Mouse (Mus musculus) kidney, embryonic 16.5 days (tissue): ENCODE results near the gene Trim21. TPM values are rescaled to one million over a fixed set of nuclear protein-coding genes. Genes with fewer than 3 reads are reported as not detected.

Source experiments
- ATAC-seq: fragments of 200-750 bp; cut with Nextera tagmentation; 2 replicates; pipeline ENCODE4 v1.8.0; 2017; ENCODE audit warnings: moderate TSS enrichment; ENCODE audit not compliant: low FRiP score, low TSS enrichment
- H3K27ac ChIP-seq: fragments of 300-500 bp; sonication (generic); 2 replicates; pipeline ENCODE4 v1.5.1; 2014; ENCODE audit warnings: low read length
- H3K27me3 ChIP-seq: fragments of 300-500 bp; sonication (generic); 2 replicates; pipeline ENCODE4 v1.6.1; 2014; ENCODE audit warnings: low read length, control low read depth, mixed read lengths; ENCODE audit not compliant: insufficient read depth
- H3K36me3 ChIP-seq: fragments of 300-500 bp; sonication (generic); 2 replicates; pipeline ENCODE4 v1.6.1; 2014; ENCODE audit warnings: low read length, control low read depth, mixed read lengths; ENCODE audit not compliant: insufficient read depth
- H3K4me1 ChIP-seq: fragments of 300-500 bp; sonication (generic); 2 replicates; pipeline ENCODE4 v1.6.1; 2014; ENCODE audit warnings: low read length, control low read depth, mixed read lengths; ENCODE audit not compliant: insufficient read depth
- H3K4me2 ChIP-seq: fragments of 300-500 bp; sonication (generic); replicated peaks from 2 replicates; pipeline ENCODE4 v1.6.1; 2014; ENCODE audit warnings: low read depth, low read length
- H3K4me3 ChIP-seq: fragments of 300-500 bp; sonication (generic); 2 replicates; pipeline ENCODE4 v1.5.1; 2014; ENCODE audit warnings: mild to moderate bottlenecking, low read length
- H3K9ac ChIP-seq: fragments of 300-500 bp; sonication (generic); replicated peaks from 2 replicates; pipeline ENCODE4 v1.6.1; 2014; ENCODE audit warnings: low read length
- H3K9me3 ChIP-seq: fragments of 300-500 bp; sonication (generic); 2 replicates; pipeline ENCODE4 v1.6.1; 2016; ENCODE audit warnings: low read length, control low read depth
- WGBS: fragments of 180-500 bp; shearing (Covaris S2); extraction: QIAGEN DNeasy Blood & Tissue Kit; methylation state at CpG from one replicate; pipeline ENCODE4 v1.1.7; 2014; 5-methylcytosine and 5-hydroxymethylcytosine counted together
- polyA plus RNA-seq: library from polyadenylated mRNA; unstranded; fragments of >200 nt; fragmentation: Nextera tagmentation; extraction: Ambion mirVana; gene quantifications from 2 replicates; pipeline ENCODE4 v1.2.1, GENCODE M21; 2015

Gene Trim21
- polyA plus RNA-seq, 1 experiment from 2014 or later = 0.42 TPM

GRCm38 (mm10) chr7:102508666-102509065, 56.6 kb downstream of the Trim21 start:
- no peak overlapping the region for H3K4me2 ChIP-seq
- H3K36me3 ChIP-seq = no peaks in the 10 kb centered on the region
- H3K4me1 ChIP-seq = no peaks in the 10 kb centered on the region
- no peak overlapping the region for H3K27ac ChIP-seq
- H3K4me3 ChIP-seq = no peak overlapping the region
- no peaks in the 10 kb centered on the region for H3K9me3 ChIP-seq
- H3K9ac ChIP-seq = no peak overlapping the region
- 0 out of 2 replicates have a peak, but pooled peaks cover 6% of the 10 kb centered on the region for H3K27me3 ChIP-seq
- no peak for ATAC-seq
- WGBS = 81% methylated on average over 6 of the region's 6 CpGs

- Histone ChIP-seq H3K4me3 (no peak overlapping the region), H3K27me3 (0 out of 2 replicates have a peak, but pooled peaks cover 4% of the 10 kb centered on the region), H3K4me1 (no peaks in the 10 kb centered on the region), H3K36me3 (no peaks in the 10 kb centered on the region), H3K27ac (no peak overlapping the region), H3K9ac (no peak overlapping the region), H3K9me3 (no peaks in the 10 kb centered on the region), H3K4me2 (no peak overlapping the region)
- 88% methylated on average over 9 of the region's 9 CpGs for WGBS
- no peak for ATAC-seq
Measured at GRCm38 (mm10) chr7:102508066-102508465, 57.2 kb downstream of the Trim21 start.

Other genes starting within 250 kb of the Trim21 start
- gene Rrm1, start 123.8 kb downstream of the Trim21 start, polyA plus RNA-seq = 169 and 181 TPM in 2 replicates
- 0.41 and 0.51 TPM in 2 replicates for gene Olfr543, start 83.8 kb downstream of the Trim21 start, polyA plus RNA-seq
- 0.18 TPM in 1 of 2 replicates, not detected in the other for gene Olfr544, start 77.2 kb downstream of the Trim21 start, polyA plus RNA-seq
- 0.08 TPM in 1 of 2 replicates, not detected in the other for gene Olfr545, start 65.9 kb downstream of the Trim21 start, polyA plus RNA-seq
- gene Olfr547, start 30.7 kb downstream of the Trim21 start, polyA plus RNA-seq = not detected in 2 replicates
- not detected in 2 replicates for gene Olfr548-ps1, start 24.6 kb downstream of the Trim21 start, polyA plus RNA-seq
- not detected in 2 replicates for gene Olfr549, start 15.6 kb downstream of the Trim21 start, polyA plus RNA-seq
- not detected in 2 replicates for gene Olfr550, start 6.0 kb upstream of the Trim21 start, polyA plus RNA-seq
- gene Olfr551, start 26.4 kb upstream of the Trim21 start, polyA plus RNA-seq = not detected in 2 replicates
- not detected in 2 replicates for gene Olfr552, start 32.3 kb upstream of the Trim21 start, polyA plus RNA-seq
- not detected in 2 replicates for gene Olfr553, start 52.7 kb upstream of the Trim21 start, polyA plus RNA-seq
- not detected in 2 replicates for gene Olfr554, start 72.9 kb upstream of the Trim21 start, polyA plus RNA-seq
- gene Olfr555, start 93.3 kb upstream of the Trim21 start, polyA plus RNA-seq = not detected in 2 replicates
- gene Olfr556, start 99.4 kb upstream of the Trim21 start, polyA plus RNA-seq = not detected in 2 replicates
- 14.2 and 14.6 TPM in 2 replicates for gene Trim68, start 121.8 kb upstream of the Trim21 start, polyA plus RNA-seq
- not detected in 2 replicates for gene Olfr557, start 130.4 kb upstream of the Trim21 start, polyA plus RNA-seq
- 0.92 and 1.1 TPM in 2 replicates for gene Olfr558, start 136.7 kb upstream of the Trim21 start, polyA plus RNA-seq
- gene Olfr33, start 153.6 kb upstream of the Trim21 start, polyA plus RNA-seq = not detected in 2 replicates
- not detected in 2 replicates for gene Olfr559, start 162.0 kb upstream of the Trim21 start, polyA plus RNA-seq
- not detected in 2 replicates for gene Olfr560, start 193.9 kb upstream of the Trim21 start, polyA plus RNA-seq
- gene Olfr78, start 194.0 kb upstream of the Trim21 start, polyA plus RNA-seq = 0.58 and 0.89 TPM in 2 replicates
- not detected in 2 replicates for gene Olfr561, start 205.7 kb upstream of the Trim21 start, polyA plus RNA-seq
- gene Olfr564, start 238.0 kb upstream of the Trim21 start, polyA plus RNA-seq = not detected in 2 replicates